Mouse (Mus musculus): ENCODE data around the gene Hivep1.

GRCm38 (mm10) chr13:42101440-42102190 is 49.8 kb downstream of the Hivep1 start:
- TF ChIP-seq CTCF (IDR thresholded peaks at IDR 0.05; ENCODE audit: low read depth) (peak; percentile 62), EP300 (IDR thresholded peaks at IDR 0.05; ENCODE audit: low read depth) (no peak)
